Mouse (Mus musculus): ENCODE measurements around the gene Abhd17c. TPM values are rescaled to one million over a fixed set of nuclear protein-coding genes. Genes with fewer than 3 reads are reported as not detected.
"Not testable (repeated sequence)": the region's sequence is repeated elsewhere in the genome, so short reads cannot be mapped to it uniquely, and the experiment has no call there.

Abhd17c gene
- polyA plus RNA-seq, 1 experiment from 2014 or later: 12.3 TPM

DNA sequence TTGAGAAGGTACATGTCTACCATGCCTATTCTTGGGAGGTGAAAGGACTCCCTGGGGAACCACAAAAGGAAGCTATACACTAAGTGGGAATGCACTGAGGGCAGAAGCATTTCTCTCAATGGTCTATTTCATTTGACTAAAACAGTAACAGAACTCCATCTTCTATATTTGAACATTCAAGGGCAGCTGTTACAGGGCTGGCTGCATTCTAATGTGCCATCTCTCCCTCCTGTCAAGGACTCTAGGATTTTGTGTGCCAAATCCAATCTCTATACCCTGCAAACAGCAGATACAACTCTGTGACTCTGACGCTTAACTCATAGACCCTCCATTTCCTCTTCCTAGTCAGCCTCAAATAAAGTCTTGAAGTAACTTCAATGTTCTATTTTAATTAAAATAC is 26.0 kb downstream of the Abhd17c start:
- Histone ChIP-seq H3K4me3 (no peak overlapping the region), H3K27me3 (ENCODE audit: poor library complexity, severe bottlenecking) (no peaks in the 10 kb centered on the region), H3K36me3 (replicated peaks) (peaks cover 2% of the 10 kb centered on the region; the same call in 1 of the 2 replicates), H3K9me3 (no peaks in the 10 kb centered on the region), H3K27ac (no peak overlapping the region), H3K4me1 (peaks cover 23% of the 10 kb centered on the region)
- 98% methylated on average over 1 of the region's 1 CpGs for WGBS
- no peak for DNase-seq (ENCODE audit: extremely low spot score, low spot score)

DNA sequence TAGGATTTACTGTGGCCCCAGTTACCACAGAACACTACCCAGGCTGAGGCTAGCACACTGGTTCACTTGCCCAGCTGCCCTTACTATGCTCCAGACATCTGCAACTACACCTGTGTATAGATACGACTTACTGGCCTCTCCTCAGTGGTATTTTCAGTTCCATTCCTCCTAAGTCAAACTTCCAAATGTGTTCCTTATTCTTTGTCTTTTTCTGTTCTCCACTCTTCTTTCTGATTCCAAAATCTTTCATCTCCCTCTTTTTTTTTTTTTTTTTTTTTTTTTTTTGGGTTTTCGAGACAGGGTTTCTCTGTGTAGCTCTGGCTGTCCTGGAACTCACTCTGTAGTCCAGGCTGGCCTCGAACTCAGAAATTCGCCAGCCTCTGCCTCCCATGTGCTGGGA is 28.0 kb downstream of the Abhd17c start:
- not testable (repeated sequence) for DNase-seq (ENCODE audit: extremely low spot score, low spot score); H3K36me3 ChIP-seq (replicated peaks); H3K27me3 ChIP-seq (ENCODE audit: poor library complexity, severe bottlenecking); H3K27ac ChIP-seq; H3K9me3 ChIP-seq; H3K4me3 ChIP-seq
- WGBS: 88% methylated on average over 4 of the region's 4 CpGs
- peaks cover 27% of the 10 kb centered on the region for H3K4me1 ChIP-seq

DNA sequence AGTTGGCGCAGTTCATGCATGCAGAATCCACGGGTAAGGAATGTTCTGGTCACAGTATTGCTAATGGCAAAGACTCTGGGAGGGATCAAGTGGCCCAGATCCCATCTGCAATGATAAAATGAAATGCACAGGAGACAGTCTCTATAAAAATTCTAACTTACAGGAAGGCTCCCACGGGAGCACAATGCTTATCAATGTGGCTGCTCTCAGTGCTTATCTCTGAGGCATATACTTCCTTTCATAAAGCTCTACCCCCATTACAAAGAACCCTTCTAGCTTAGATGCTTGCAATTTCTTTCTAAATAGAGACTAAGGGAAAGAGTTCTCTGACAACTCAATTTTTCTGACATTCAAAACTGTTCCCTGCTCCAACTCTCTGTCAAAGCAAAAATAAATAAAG is 29.9 kb downstream of the Abhd17c start:
- H3K27me3 ChIP-seq (ENCODE audit: poor library complexity, severe bottlenecking): no peaks in the 10 kb centered on the region
- H3K27ac ChIP-seq: no peak overlapping the region
- 93% methylated on average over 3 of the region's 3 CpGs for WGBS
- DNase-seq (ENCODE audit: extremely low spot score, low spot score): no peak
- no peak overlapping the region for H3K4me3 ChIP-seq
- H3K36me3 ChIP-seq (replicated peaks): peaks cover 5% of the 10 kb centered on the region; the same call in 1 of the 2 replicates
- peaks cover 23% of the 10 kb centered on the region for H3K4me1 ChIP-seq
- no peaks in the 10 kb centered on the region for H3K9me3 ChIP-seq

DNA sequence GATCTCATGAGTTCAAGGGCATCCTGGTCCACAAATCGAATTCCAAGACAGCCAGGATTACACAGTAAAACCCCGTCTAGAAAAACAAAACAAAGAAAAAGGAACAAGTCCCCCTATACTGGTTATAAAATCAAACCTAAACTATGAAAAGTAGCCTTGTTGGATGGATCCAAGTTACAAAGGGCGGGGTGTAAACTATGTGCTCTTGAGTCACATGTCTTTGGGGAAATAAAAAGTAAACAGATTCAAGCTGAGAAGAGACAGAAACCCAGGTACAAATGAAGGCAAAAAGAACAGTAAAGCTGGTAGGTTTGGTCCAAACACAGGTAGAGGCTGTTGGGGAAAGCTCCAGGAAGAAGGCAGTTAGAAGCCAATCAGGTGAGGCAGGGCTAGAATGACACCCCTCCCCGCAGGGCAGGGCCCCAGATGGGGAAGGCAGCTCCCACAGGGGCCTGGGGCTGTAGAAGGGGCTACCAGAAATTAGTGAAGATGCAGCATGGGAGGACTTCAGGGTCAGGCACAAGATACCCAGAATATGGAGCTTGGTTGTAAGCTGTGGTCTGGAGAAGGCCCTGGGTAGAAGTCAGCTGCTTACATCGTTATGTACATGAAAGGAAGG is 31.4 kb downstream of the Abhd17c start:
- Histone ChIP-seq H3K4me1 (peaks cover 23% of the 10 kb centered on the region), H3K9me3 (no peaks in the 10 kb centered on the region)
- WGBS: 80% methylated on average over 5 of the region's 5 CpGs

DNA sequence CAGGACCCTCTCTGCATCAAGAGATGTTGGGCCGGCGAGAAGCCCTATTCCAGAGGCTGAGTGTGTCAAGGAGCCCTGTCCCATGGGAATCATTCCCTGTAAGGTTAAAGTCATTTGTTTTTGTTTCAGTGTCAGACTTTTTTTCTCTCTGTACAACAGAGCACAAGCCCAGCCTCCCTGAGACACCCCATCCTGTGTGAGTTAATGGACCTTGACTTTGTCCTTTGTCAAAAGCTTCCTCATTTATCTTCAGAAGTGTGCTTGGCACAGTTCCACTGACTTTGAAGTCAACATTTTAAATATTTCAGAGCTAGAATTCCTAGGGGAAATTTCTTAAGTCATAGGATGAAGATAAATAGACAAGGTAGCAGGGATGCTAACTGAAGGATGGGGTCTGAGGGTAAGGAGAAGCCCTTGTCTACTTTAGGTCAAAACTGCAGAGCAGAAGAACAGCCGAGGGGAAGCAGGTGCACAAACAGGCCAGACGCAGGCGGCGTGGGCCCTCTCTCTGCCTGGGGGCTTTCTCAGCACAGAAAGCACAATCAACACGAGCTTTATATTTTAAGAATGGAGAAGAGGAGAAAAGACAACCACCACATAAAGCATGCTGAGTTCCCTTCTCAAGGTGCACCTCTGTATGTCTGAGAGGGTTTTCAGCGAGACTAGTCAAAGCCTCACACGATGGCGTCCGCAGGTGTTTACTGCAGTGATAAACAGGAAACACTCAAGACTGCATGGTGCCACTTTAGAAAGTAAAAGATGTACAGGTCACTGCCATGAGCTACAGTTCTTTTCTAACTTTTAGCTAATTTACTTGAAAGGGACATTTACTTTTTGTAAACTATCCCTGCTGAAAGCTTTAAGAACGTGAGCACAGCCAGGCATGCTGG is 32.2 kb downstream of the Abhd17c start:
- peaks cover 9% of the 10 kb centered on the region for H3K36me3 ChIP-seq (replicated peaks)
- H3K27ac ChIP-seq: no peak overlapping the region
- no peak for DNase-seq (ENCODE audit: extremely low spot score, low spot score)
- no peak overlapping the region for H3K4me3 ChIP-seq
- WGBS: 87% methylated on average over 12 of the region's 12 CpGs
- no peaks in the 10 kb centered on the region for H3K27me3 ChIP-seq (ENCODE audit: poor library complexity, severe bottlenecking)
- no peaks in the 10 kb centered on the region for H3K9me3 ChIP-seq
- peaks cover 23% of the 10 kb centered on the region for H3K4me1 ChIP-seq

More for the DNA sequence above, 31.4 kb downstream of the Abhd17c start:
- no peak for DNase-seq (ENCODE audit: extremely low spot score, low spot score)
- Histone ChIP-seq H3K27ac (no peak overlapping the region), H3K27me3 (ENCODE audit: poor library complexity, severe bottlenecking) (no peaks in the 10 kb centered on the region), H3K36me3 (replicated peaks) (peaks cover 5% of the 10 kb centered on the region), H3K4me3 (no peak overlapping the region)

DNA sequence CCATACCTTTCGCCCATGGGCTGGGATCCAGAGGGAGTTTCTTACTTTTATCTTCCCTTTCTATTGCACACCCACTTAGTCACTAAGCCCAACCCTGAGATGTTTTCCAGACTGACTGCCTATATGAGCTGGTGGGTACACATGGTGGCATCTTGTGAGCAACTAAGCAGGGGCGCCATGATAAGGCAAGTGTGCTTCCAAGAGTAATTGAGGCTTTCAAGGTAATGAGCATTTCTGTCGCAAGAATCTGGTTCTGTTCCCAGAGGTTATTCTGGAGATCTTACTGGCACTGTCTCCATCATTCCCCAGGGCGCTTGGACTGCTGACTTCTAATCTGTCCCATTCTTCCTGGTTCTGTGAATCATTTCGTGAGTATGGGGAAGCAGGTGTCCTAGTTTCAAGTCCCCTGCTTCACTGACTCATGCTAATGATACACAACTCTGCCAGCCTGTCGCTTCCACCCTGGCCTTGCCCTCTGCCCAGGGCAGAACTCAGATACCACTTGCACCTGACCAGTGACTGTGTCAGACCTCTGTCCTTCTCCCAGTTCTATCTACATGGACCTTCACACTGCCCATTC is 34.1 kb downstream of the Abhd17c start:
- no peak for DNase-seq (ENCODE audit: extremely low spot score, low spot score)
- H3K4me1 ChIP-seq: peaks cover 23% of the 10 kb centered on the region
- 94% methylated on average over 6 of the region's 6 CpGs for WGBS
- no peak overlapping the region for H3K27ac ChIP-seq
- H3K36me3 ChIP-seq (replicated peaks): peaks cover 27% of the 10 kb centered on the region
- H3K27me3 ChIP-seq (ENCODE audit: poor library complexity, severe bottlenecking): no peaks in the 10 kb centered on the region
- no peaks in the 10 kb centered on the region for H3K9me3 ChIP-seq
- no peak overlapping the region for H3K4me3 ChIP-seq

DNA sequence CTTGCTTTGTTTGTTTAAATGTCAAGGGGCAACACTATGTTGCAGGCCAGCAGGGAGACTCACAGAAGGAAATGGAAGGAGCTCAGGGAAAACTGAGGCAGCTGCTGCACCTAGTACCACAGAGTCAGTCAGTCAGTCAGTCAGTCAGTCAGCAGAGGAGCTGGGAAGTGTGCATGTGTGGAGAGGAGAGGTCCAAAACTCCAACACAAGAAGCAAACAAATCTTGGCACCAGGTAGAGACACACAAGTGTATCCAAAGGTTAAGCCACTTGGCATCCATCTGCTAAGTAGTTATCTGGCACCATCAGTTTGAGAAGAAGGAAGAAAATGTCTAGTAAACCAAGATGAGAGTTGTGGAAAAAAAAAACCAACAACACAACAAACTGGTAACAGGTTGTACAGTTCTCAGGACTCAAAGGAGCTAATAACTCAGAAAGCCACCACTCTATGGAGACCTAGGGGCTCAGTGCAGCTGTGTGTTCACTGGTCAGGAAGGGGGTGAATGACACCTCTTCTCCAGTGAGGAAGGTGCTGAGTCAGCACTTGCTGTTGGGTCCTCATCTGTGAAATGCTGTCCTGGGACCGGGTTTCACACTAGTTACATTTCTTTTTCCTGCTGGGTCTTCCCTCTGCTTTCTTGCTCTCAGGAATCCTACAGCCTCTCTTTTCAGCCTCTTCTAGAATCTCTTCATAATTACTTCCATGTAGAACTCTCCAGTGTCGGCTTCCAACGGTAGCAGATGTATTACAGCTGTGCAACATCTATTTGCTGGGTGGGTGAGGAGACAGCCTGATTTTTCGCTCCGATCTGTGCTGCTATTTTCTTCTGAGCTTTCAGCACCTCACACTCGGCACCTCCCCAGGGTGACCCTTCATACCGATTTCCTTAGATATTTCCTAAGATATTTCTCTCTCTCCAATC is 34.8 kb downstream of the Abhd17c start:
- DNase-seq (ENCODE audit: extremely low spot score, low spot score): no peak
- no peaks in the 10 kb centered on the region for H3K27me3 ChIP-seq (ENCODE audit: poor library complexity, severe bottlenecking)
- peaks cover 34% of the 10 kb centered on the region for H3K36me3 ChIP-seq (replicated peaks)
- H3K4me3 ChIP-seq: no peak overlapping the region
- peaks cover 23% of the 10 kb centered on the region for H3K4me1 ChIP-seq
- 86% methylated on average over 7 of the region's 7 CpGs for WGBS
- no peak overlapping the region for H3K27ac ChIP-seq
- H3K9me3 ChIP-seq: no peaks in the 10 kb centered on the region

DNA sequence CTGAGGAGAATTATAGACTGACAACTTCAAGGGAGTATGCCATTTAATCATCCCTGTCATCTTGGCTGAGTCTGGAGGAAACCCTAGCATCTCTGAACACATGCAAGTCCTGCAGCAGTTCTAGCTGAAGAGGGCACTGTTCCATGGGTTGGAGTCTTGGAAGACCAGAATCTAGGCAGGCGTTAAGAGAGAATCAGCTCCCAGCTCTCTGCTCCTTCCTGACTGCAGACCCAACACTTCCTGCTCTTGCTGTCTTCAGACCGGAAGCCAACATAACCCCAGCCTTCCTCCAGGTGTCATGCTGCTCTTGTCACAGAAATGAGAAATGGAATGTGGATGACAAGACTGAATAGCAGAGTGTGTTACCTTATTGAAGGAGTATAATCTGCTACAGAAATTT is 36.3 kb downstream of the Abhd17c start:
- DNase-seq (ENCODE audit: extremely low spot score, low spot score): no peak
- Histone ChIP-seq H3K4me3 (no peak overlapping the region), H3K27ac (no peak overlapping the region), H3K27me3 (ENCODE audit: poor library complexity, severe bottlenecking) (no peaks in the 10 kb centered on the region), H3K9me3 (no peaks in the 10 kb centered on the region), H3K4me1 (peaks cover 14% of the 10 kb centered on the region), H3K36me3 (replicated peaks) (peaks cover 45% of the 10 kb centered on the region)
- 82% methylated on average over 2 of the region's 2 CpGs for WGBS

DNA sequence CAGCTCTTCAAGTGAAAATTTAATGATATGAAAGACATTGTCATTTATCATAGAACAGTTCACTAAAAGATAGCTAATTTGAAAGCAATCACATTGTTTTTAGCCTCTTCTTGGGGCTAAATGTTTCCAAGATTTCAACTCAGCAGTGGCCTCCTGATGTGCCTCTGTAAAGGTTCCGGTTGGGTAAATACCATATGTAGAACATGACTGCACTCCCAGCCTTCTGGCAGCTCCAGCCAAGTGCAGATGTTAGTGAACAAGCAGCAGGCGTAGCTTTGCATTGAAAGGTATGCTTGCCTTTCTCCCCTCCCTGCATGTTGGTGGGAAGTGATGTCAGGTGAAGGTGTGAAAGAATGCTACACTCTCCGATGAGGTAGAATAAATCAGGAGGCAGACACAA is 36.9 kb downstream of the Abhd17c start:
- 88% methylated on average over 3 of the region's 3 CpGs for WGBS
- Histone ChIP-seq H3K27me3 (ENCODE audit: poor library complexity, severe bottlenecking) (no peaks in the 10 kb centered on the region), H3K4me3 (no peak overlapping the region), H3K9me3 (no peaks in the 10 kb centered on the region), H3K4me1 (peaks cover 9% of the 10 kb centered on the region), H3K27ac (no peak overlapping the region), H3K36me3 (replicated peaks) (peaks cover 51% of the 10 kb centered on the region)
- DNase-seq (ENCODE audit: extremely low spot score, low spot score): no peak

DNA sequence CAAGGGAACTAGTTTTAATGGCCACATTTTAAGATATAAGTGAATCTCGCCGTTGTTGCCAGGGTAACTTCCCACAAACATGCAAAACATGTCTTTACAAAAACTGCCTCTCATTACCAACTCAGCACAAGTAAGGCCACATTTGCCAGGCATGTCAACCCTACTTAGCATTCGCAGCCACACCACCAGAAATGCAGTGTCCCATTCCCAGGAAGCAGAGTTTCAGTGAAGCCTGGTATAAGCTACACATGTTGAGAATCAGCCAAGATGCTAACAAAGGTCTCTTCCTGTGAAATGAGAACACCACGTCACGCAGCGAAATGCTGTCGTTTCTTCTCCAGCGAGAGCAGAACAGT is 38.7 kb downstream of the Abhd17c start:
- Histone ChIP-seq H3K27me3 (ENCODE audit: poor library complexity, severe bottlenecking) (no peaks in the 10 kb centered on the region), H3K36me3 (replicated peaks) (peaks cover 69% of the 10 kb centered on the region), H3K4me3 (no peak overlapping the region), H3K9me3 (no peaks in the 10 kb centered on the region), H3K27ac (no peak overlapping the region), H3K4me1 (no peaks in the 10 kb centered on the region)
- DNase-seq (ENCODE audit: extremely low spot score, low spot score): no peak
- WGBS: 95% methylated on average over 8 of the region's 8 CpGs

DNA sequence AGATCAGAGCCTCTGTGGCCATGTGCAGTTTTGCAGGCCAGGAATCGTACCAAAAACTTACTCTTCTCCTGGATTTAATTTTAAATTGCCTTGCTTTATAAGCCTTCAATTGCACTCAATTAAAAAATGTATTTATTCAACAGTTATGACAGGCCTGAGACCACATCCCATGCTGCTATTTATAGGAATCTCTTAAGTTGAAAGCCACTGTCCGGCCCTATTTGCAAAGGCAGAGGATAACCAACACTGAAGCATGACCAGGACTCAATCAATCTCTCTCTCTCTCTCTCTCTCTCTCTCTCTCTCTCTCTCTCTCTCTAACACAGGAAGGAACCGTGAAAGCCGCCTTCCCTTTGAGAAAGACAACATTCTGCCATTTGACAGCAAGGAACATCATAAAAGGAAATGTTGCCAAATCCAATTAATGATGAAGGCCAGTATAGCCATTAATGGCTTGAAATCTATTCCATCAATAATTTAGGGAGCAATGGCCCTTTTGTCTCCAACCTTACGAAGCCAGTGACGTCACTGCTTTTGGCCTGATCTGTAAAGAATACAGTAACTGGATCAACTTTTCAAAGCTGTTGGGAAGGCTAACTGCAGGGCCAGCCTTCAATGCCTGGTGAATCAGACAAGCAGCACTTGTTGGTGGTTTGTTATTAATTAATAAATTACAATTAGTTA is 39.2 kb downstream of the Abhd17c start:
- Histone ChIP-seq H3K27ac (no peak overlapping the region), H3K27me3 (ENCODE audit: poor library complexity, severe bottlenecking) (no peaks in the 10 kb centered on the region), H3K4me3 (no peak overlapping the region), H3K4me1 (no peaks in the 10 kb centered on the region), H3K9me3 (no peaks in the 10 kb centered on the region), H3K36me3 (replicated peaks) (peaks cover 74% of the 10 kb centered on the region)
- no peak for DNase-seq (ENCODE audit: extremely low spot score, low spot score)
- WGBS: 93% methylated on average over 6 of the region's 6 CpGs
